Mouse (Mus musculus) mouse trophoblast stem cell (cell line): Measurements from ENCODE around the gene Akap9.
"Not testable (repeated sequence)": the region's sequence is repeated elsewhere in the genome, so short reads cannot be mapped to it uniquely, and the experiment has no call there.

Source experiments
- in situ Hi-C, 2 experiments: fragments of 300-500 bp; cut with MseI, MboI; formaldehyde crosslinking; loops; 2 replicates in 1 of 2; 3 replicates in 1 of 2; pipeline ENCODE4 v1.15.1; 2025

The Akap9 gene

GRCm38 (mm10) chr5:3969114-3969513, 41.3 kb downstream of the Akap9 start:
- in situ Hi-C loops = no loop called here

GRCm38 (mm10) chr5:3970936-3971335, 43.1 kb downstream of the Akap9 start:
- in situ Hi-C loops = no loop called here

GRCm38 (mm10) chr5:3973764-3974163, 45.9 kb downstream of the Akap9 start:
- in situ Hi-C loops = no loop called here

GRCm38 (mm10) chr5:3974896-3975295, 47.0 kb downstream of the Akap9 start:
- in situ Hi-C loops = no loop called here

- in situ Hi-C loops = no loop called here
These were observed 48.3 kb downstream of the Akap9 start for GRCm38 (mm10) chr5:3976111-3976510.

- in situ Hi-C loops = no loop called here
These were observed 50.0 kb downstream of the Akap9 start for GRCm38 (mm10) chr5:3977904-3978303.

- in situ Hi-C loops = no loop called here
These were observed 61.8 kb downstream of the Akap9 start for GRCm38 (mm10) chr5:3989608-3990007.

- in situ Hi-C loops = no loop called here
These were observed 62.6 kb downstream of the Akap9 start for GRCm38 (mm10) chr5:3990499-3990898.

- in situ Hi-C loops = no loop called here
These were observed 76.9 kb downstream of the Akap9 start for GRCm38 (mm10) chr5:4004531-4005469.

- in situ Hi-C loops = no loop called here
These were observed 78.8 kb downstream of the Akap9 start for GRCm38 (mm10) chr5:4006606-4007005.

GRCm38 (mm10) chr5:4008266-4008665, 80.4 kb downstream of the Akap9 start:
- in situ Hi-C loops = no loop called here

GRCm38 (mm10) chr5:4009540-4009939, 81.7 kb downstream of the Akap9 start:
- in situ Hi-C loops = no loop called here

- in situ Hi-C loops = not testable (repeated sequence)
These were observed 89.8 kb downstream of the Akap9 start for GRCm38 (mm10) chr5:4017646-4018045.

- in situ Hi-C loops = no loop called here
These were observed 91.5 kb downstream of the Akap9 start for GRCm38 (mm10) chr5:4019377-4019776.

- in situ Hi-C loops = no loop called here
These were observed 92.2 kb downstream of the Akap9 start for GRCm38 (mm10) chr5:4020018-4020417.

GRCm38 (mm10) chr5:4023186-4023585, 95.3 kb downstream of the Akap9 start:
- in situ Hi-C loops = no loop called here

- in situ Hi-C loops = no loop called here
These were observed 96.2 kb downstream of the Akap9 start for GRCm38 (mm10) chr5:4023742-4024681.

GRCm38 (mm10) chr5:4024727-4025126, 96.9 kb downstream of the Akap9 start:
- in situ Hi-C loops = no loop called here

GRCm38 (mm10) chr5:4026336-4026735, 98.5 kb downstream of the Akap9 start:
- in situ Hi-C loops = not testable (repeated sequence)

- in situ Hi-C loops = no loop called here
These were observed 100.8 kb downstream of the Akap9 start for GRCm38 (mm10) chr5:4028486-4029173.

GRCm38 (mm10) chr5:4031846-4032245, 104.0 kb downstream of the Akap9 start:
- in situ Hi-C loops = no loop called here

GRCm38 (mm10) chr5:4036686-4037085, 108.8 kb downstream of the Akap9 start:
- in situ Hi-C loops = no loop called here
